Mouse (Mus musculus) Muller cell, postnatal 12 days (primary cell): ENCODE measurements around the gene Cypt4.
"Not testable (repeated sequence)": the region's sequence is repeated elsewhere in the genome, so short reads cannot be mapped to it uniquely, and the experiment has no call there.

Experiments used
- DNase-seq: peaks from one replicate; pipeline ENCODE4 v3.0.0-alpha.2; 2015; ENCODE audit errors: inconsistent ontology term

The Cypt4 gene

DNA sequence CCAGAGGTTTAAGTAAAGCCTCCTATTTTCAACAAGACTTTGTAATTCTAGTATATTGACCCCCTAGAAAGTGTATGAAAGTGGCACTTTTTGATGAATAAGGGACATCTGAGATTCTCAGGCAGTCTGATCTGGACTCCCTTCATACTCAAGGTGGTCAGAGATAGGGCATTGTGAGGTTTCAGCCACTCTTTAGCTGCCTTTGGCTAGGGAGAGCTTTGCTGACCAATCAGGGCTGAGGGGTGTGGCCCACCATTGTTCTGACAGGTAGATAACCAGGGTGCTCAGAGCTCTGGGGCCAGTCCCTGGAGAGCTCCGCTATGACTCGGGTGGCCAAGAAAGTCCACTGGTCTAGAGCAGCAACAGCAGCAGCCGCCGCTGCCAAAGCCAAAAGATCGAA is at the start of gene Cypt4:
TSS of gene Cypt4 (plus strand) at position 301 of the 400 bp plus-strand sequence.
- no peak for DNase-seq

GRCm38 (mm10) chr9:24637341-24637740 is 12.3 kb downstream of the Cypt4 start:
- not testable (repeated sequence) for DNase-seq
